Mouse (Mus musculus): Measurements from ENCODE around the gene Cebpe.

GRCm38 (mm10) chr14:54724049-54724448, 12.1 kb upstream of the Cebpe start:
- TF ChIP-seq CTCF (IDR thresholded peaks at IDR 0.05; ENCODE audit: insufficient read depth, low read length) (no peak), POLR2A (IDR thresholded peaks at IDR 0.05; ENCODE audit: borderline replicate concordance, extremely low read depth, low read depth, low read length) (no peak)
